Mouse (Mus musculus) kidney, embryonic 16.5 days (tissue): ENCODE data around the gene Atp8a1. TPM values are rescaled to one million over a fixed set of nuclear protein-coding genes. Genes with fewer than 3 reads are reported as not detected.

Experiments
- ATAC-seq: fragments of 200-750 bp; cut with Nextera tagmentation; 2 replicates; pipeline ENCODE4 v1.8.0; 2017; ENCODE audit warnings: moderate TSS enrichment; ENCODE audit not compliant: low FRiP score, low TSS enrichment
- H3K27ac ChIP-seq: fragments of 300-500 bp; sonication (generic); 2 replicates; pipeline ENCODE4 v1.5.1; 2014; ENCODE audit warnings: low read length
- H3K27me3 ChIP-seq: fragments of 300-500 bp; sonication (generic); 2 replicates; pipeline ENCODE4 v1.6.1; 2014; ENCODE audit warnings: low read length, control low read depth, mixed read lengths; ENCODE audit not compliant: insufficient read depth
- H3K36me3 ChIP-seq: fragments of 300-500 bp; sonication (generic); 2 replicates; pipeline ENCODE4 v1.6.1; 2014; ENCODE audit warnings: low read length, control low read depth, mixed read lengths; ENCODE audit not compliant: insufficient read depth
- H3K4me1 ChIP-seq: fragments of 300-500 bp; sonication (generic); 2 replicates; pipeline ENCODE4 v1.6.1; 2014; ENCODE audit warnings: low read length, control low read depth, mixed read lengths; ENCODE audit not compliant: insufficient read depth
- H3K4me2 ChIP-seq: fragments of 300-500 bp; sonication (generic); replicated peaks from 2 replicates; pipeline ENCODE4 v1.6.1; 2014; ENCODE audit warnings: low read depth, low read length
- H3K4me3 ChIP-seq: fragments of 300-500 bp; sonication (generic); 2 replicates; pipeline ENCODE4 v1.5.1; 2014; ENCODE audit warnings: mild to moderate bottlenecking, low read length
- H3K9ac ChIP-seq: fragments of 300-500 bp; sonication (generic); replicated peaks from 2 replicates; pipeline ENCODE4 v1.6.1; 2014; ENCODE audit warnings: low read length
- H3K9me3 ChIP-seq: fragments of 300-500 bp; sonication (generic); 2 replicates; pipeline ENCODE4 v1.6.1; 2016; ENCODE audit warnings: low read length, control low read depth
- WGBS: fragments of 180-500 bp; shearing (Covaris S2); extraction: QIAGEN DNeasy Blood & Tissue Kit; methylation state at CpG from one replicate; pipeline ENCODE4 v1.1.7; 2014; 5-methylcytosine and 5-hydroxymethylcytosine counted together
- polyA plus RNA-seq: library from polyadenylated mRNA; unstranded; fragments of >200 nt; fragmentation: Nextera tagmentation; extraction: Ambion mirVana; gene quantifications from 2 replicates; pipeline ENCODE4 v1.2.1, GENCODE M21; 2015

Atp8a1 gene
- polyA plus RNA-seq, 1 experiment from 2014 or later: 10.7 TPM

DNA sequence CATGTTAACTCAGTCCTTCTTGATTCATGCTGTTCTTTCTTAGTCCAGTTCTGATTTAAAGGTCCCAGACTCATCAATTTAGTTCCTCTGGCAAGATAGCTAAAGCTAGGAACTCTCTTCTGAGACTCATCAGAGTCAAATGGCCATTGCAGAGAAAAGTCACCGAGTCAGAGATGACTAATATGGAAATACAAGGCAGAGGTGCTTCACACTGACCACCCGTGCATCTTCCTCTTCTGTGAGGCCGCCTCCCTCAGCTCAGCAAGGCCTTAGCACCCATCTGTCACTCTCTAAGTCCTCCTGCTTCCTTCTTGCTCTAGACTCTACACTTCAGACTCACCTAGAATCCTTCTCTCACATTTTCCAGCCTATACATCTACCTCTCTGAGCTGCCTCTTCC lies 108.0 kb downstream of the Atp8a1 start:
- Histone ChIP-seq H3K27me3 (no peaks in the 10 kb centered on the region), H3K4me1 (peaks cover 4% of the 10 kb centered on the region; the same call in 1 of the 2 replicates), H3K36me3 (peaks cover 8% of the 10 kb centered on the region; the same call in 1 of the 2 replicates), H3K27ac (no peak overlapping the region), H3K4me2 (no peak overlapping the region), H3K4me3 (no peak overlapping the region), H3K9ac (no peak overlapping the region), H3K9me3 (0 out of 2 replicates have a peak, but pooled peaks cover 3% of the 10 kb centered on the region)
- 90% methylated on average over 3 of the region's 3 CpGs for WGBS
- ATAC-seq: no peak

DNA sequence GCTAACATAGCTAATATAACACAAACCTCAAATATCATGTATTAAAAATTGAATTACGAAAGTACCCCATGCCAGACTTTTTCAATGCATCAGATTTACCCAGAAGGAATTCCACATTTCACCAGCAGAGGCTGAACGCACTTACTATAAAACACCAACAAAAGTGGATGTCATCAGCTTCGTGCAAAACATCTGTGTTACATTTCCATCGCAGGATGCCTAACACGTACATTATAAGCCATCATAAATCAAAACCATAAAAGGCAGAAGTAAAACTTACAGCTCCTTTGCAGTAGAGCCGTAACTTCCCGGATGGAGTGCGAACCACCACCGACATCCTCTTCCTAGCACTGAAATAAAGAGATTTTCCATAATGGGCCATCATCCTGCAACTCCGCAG lies 109.1 kb downstream of the Atp8a1 start:
- Histone ChIP-seq H3K36me3 (peaks cover 5% of the 10 kb centered on the region; the same call in 1 of the 2 replicates), H3K27me3 (no peaks in the 10 kb centered on the region), H3K9ac (no peak overlapping the region), H3K4me2 (no peak overlapping the region), H3K9me3 (0 out of 2 replicates have a peak, but pooled peaks cover 3% of the 10 kb centered on the region), H3K27ac (no peak overlapping the region), H3K4me3 (no peak overlapping the region), H3K4me1 (peaks cover 13% of the 10 kb centered on the region)
- WGBS: 60% methylated on average over 10 of the region's 10 CpGs
- ATAC-seq: no peak

DNA sequence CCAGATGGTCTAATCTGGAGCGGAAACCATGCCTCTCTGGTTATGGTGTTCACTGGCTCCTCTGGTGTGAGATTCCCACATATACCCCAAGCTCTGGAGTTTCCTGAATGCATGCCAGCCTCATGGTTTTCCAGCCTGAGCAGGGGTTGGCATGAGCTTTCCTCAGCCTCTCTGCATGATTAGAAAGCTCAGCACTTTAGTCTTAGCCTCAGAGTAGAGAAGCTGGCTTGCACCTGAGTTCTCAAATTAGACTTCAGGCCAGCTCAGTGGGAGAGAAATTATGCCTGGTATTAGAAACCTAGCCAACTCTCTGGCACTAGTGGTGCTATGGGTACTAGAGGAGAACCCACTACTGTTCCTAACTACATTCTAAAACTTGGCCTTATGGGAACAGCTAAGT lies 111.5 kb downstream of the Atp8a1 start:
- Histone ChIP-seq H3K4me2 (no peak overlapping the region), H3K27ac (no peak overlapping the region), H3K36me3 (peaks cover 5% of the 10 kb centered on the region; the same call in 1 of the 2 replicates), H3K4me3 (no peak overlapping the region), H3K27me3 (no peaks in the 10 kb centered on the region), H3K9me3 (0 out of 2 replicates have a peak, but pooled peaks cover 3% of the 10 kb centered on the region), H3K4me1 (peaks cover 18% of the 10 kb centered on the region), H3K9ac (no peak overlapping the region)
- ATAC-seq: no peak
- WGBS: 97% methylated on average over 1 of the region's 1 CpGs

DNA sequence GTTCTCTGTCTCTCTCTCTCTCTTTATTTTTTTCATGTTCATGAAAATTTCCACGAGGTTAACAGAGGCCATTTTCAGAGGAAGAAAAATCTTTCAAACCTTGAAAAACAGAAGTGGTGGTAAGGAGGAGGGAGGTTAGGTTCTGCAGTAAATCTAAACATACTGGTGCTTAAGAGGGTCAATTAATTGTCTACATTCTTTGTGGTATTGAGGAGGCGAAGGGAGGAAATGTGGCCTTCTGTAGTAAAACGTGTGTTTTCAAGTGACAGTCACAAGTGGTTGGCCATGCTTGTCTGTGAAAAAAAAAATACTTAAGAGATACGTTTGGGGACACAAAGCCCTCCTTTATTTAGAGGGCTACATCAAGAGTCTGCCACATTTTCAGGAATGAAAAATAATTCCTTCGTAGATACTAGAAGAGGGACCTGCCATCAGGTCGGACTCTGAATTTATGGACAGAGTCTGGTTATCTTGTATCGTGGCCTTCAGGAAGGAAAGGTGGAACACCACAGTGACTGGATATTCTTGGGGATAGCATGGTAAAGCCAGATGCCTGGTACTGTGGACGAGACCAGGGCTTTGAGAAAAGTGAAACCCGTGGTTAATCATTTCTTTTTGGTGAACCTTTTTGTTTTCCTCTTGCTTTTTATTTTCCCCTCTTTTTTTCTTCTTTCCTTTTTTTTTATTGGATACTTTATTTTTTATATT lies 113.5 kb downstream of the Atp8a1 start:
- Histone ChIP-seq H3K36me3 (peaks cover 5% of the 10 kb centered on the region; the same call in 1 of the 2 replicates), H3K9me3 (0 out of 2 replicates have a peak, but pooled peaks cover 3% of the 10 kb centered on the region), H3K4me1 (peaks cover 18% of the 10 kb centered on the region), H3K4me2 (0 out of 2 replicates have a peak overlapping the region, but pooled peaks have one; percentile 2), H3K4me3 (no peak overlapping the region), H3K27ac (peak overlapping the region; percentile 74), H3K9ac (no peak overlapping the region), H3K27me3 (no peaks in the 10 kb centered on the region)
- ATAC-seq: peak; percentile 77
- WGBS: 19% methylated on average over 9 of the region's 9 CpGs

DNA sequence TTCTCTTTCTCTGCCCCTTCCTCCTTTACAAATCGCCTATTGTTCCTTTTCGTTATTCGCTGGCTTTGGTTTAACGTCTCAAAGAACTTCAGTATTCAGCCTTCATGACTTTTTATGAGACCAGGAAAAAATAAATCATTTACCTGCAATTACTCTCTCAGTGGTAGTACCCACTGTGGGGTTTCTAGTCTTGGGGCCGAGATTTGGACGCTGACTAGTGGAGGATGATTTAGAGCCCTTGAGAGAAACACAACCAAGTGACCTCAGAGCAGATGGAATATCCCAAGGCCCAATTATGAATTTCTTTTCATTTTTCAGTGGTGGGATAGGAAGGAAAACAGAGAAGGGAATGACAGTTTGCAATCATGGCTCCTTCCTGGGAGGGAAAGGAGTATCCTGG lies 114.1 kb downstream of the Atp8a1 start:
- Histone ChIP-seq H3K4me2 (0 out of 2 replicates have a peak overlapping the region, but pooled peaks have one; percentile 2), H3K27me3 (no peaks in the 10 kb centered on the region), H3K36me3 (peaks cover 5% of the 10 kb centered on the region; the same call in 1 of the 2 replicates), H3K9ac (no peak overlapping the region), H3K27ac (peak overlapping the region; percentile 74), H3K4me3 (no peak overlapping the region), H3K4me1 (peaks cover 18% of the 10 kb centered on the region), H3K9me3 (0 out of 2 replicates have a peak, but pooled peaks cover 3% of the 10 kb centered on the region)
- 13% methylated on average over 6 of the region's 6 CpGs for WGBS
- ATAC-seq: no peak; the same call in 1 of the 2 replicates

DNA sequence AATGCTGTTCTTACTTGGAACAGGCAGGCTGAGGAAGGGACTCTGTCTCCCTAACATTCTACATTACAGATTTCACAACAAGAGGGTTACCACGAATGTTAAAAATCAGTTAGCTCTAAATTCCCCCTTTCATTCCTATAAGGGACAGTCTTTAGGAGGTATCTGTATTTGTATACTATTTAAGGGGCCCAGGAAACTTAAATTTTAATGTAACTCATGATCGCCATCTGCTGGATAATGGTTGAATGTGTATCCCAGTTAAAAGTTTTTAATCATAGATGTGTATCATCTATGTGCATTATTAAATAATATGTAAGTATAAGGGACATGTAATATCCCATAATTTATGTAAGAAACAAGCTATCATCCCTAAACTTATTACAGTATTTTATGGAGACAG lies 119.5 kb downstream of the Atp8a1 start:
- Histone ChIP-seq H3K27me3 (no peaks in the 10 kb centered on the region), H3K4me2 (no peak overlapping the region), H3K9ac (no peak overlapping the region), H3K4me1 (peaks cover 19% of the 10 kb centered on the region), H3K4me3 (no peak overlapping the region), H3K36me3 (no peaks in the 10 kb centered on the region), H3K9me3 (no peaks in the 10 kb centered on the region), H3K27ac (peak overlapping the region; percentile 47; the same call in 1 of the 2 replicates)
- 4% methylated on average over 2 of the region's 2 CpGs for WGBS
- ATAC-seq: no peak

- Histone ChIP-seq H3K27me3 (no peaks in the 10 kb centered on the region), H3K27ac (peak overlapping the region; percentile 70), H3K4me2 (peak overlapping the region; percentile 28), H3K4me3 (no peak overlapping the region), H3K4me1 (peaks cover 17% of the 10 kb centered on the region), H3K36me3 (no peaks in the 10 kb centered on the region), H3K9ac (0 out of 2 replicates have a peak overlapping the region, but pooled peaks have one; percentile 18), H3K9me3 (no peaks in the 10 kb centered on the region)
- ATAC-seq: peak; percentile 69
- 28% methylated on average over 13 of the region's 13 CpGs for WGBS
Measured at GRCm38 (mm10) chr5:67726810-67727209, 120.4 kb downstream of the Atp8a1 start.

GRCm38 (mm10) chr5:67701641-67702040 lies 145.6 kb downstream of the Atp8a1 start:
- H3K4me1 ChIP-seq: peaks cover 5% of the 10 kb centered on the region; the same call in 1 of the 2 replicates
- no peaks in the 10 kb centered on the region for H3K36me3 ChIP-seq
- H3K9ac ChIP-seq: no peak overlapping the region
- no peaks in the 10 kb centered on the region for H3K27me3 ChIP-seq
- no peaks in the 10 kb centered on the region for H3K9me3 ChIP-seq
- H3K4me2 ChIP-seq: no peak overlapping the region
- no peak overlapping the region for H3K4me3 ChIP-seq
- 96% methylated on average over 7 of the region's 7 CpGs for WGBS
- no peak overlapping the region for H3K27ac ChIP-seq
- no peak for ATAC-seq

GRCm38 (mm10) chr5:67699418-67699817 lies 147.8 kb downstream of the Atp8a1 start:
- Histone ChIP-seq H3K27ac (no peak overlapping the region), H3K27me3 (no peaks in the 10 kb centered on the region), H3K4me3 (no peak overlapping the region), H3K9ac (no peak overlapping the region), H3K4me2 (no peak overlapping the region), H3K9me3 (no peaks in the 10 kb centered on the region), H3K4me1 (peaks cover 3% of the 10 kb centered on the region; the same call in 1 of the 2 replicates), H3K36me3 (no peaks in the 10 kb centered on the region)
- ATAC-seq: no peak
- 90% methylated on average over 1 of the region's 1 CpGs for WGBS

DNA sequence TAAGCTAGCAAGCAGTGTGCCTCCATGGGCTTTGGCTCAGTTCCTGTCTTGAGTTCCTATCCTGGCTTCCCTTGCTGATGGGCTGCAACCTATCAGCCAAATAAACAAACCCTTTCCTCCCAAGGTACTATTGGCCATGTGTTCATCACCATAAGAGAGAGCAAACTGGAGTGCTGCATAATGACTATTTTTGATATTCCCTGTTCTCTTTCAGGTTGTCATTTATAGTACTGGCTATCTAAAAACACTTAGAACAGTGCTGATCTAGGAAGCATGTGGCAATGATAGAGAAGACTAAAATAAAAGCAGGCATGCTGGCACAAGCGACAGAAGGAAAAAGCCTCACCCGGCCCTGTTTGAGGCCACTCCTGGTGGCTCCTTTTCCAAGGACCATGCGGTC lies 149.1 kb downstream of the Atp8a1 start:
- Histone ChIP-seq H3K36me3 (no peaks in the 10 kb centered on the region), H3K4me3 (no peak overlapping the region), H3K4me2 (no peak overlapping the region), H3K4me1 (peaks cover 3% of the 10 kb centered on the region; the same call in 1 of the 2 replicates), H3K9ac (no peak overlapping the region), H3K27ac (no peak overlapping the region), H3K9me3 (no peaks in the 10 kb centered on the region), H3K27me3 (no peaks in the 10 kb centered on the region)
- WGBS: 91% methylated on average over 3 of the region's 3 CpGs
- no peak for ATAC-seq
